Mouse (Mus musculus): ENCODE results near the gene Myom1.

Gene Myom1

GRCm38 (mm10) chr17:71002081-71002743, at the start of gene Myom1:
Gene Myom1 (plus strand): TSS chr17:71002633.
- peak; percentile 100 for DNase-seq

- DNase-seq, result peak; percentile 78 to 93
Measured at GRCm38 (mm10) chr17:70963546-70963945, 38.9 kb upstream of the Myom1 start.

- no peak for DNase-seq
Measured at GRCm38 (mm10) chr17:70965281-70965680, 37.2 kb upstream of the Myom1 start.

- DNase-seq, result no peak
Measured at GRCm38 (mm10) chr17:70966126-70966525, 36.3 kb upstream of the Myom1 start.

- DNase-seq, result no peak
Measured at GRCm38 (mm10) chr17:70967191-70967590, 35.2 kb upstream of the Myom1 start.

GRCm38 (mm10) chr17:70967646-70968045, 34.8 kb upstream of the Myom1 start:
- no peak for DNase-seq

- no peak for DNase-seq
Measured at GRCm38 (mm10) chr17:70968606-70969191, 33.7 kb upstream of the Myom1 start.

GRCm38 (mm10) chr17:70971206-70971605, 31.2 kb upstream of the Myom1 start:
- DNase-seq, result no peak

GRCm38 (mm10) chr17:70973398-70973797, 29.0 kb upstream of the Myom1 start:
- no peak for DNase-seq

GRCm38 (mm10) chr17:70974065-70974464, 28.4 kb upstream of the Myom1 start:
- peak in 1 of 2 experiments; percentile 35 for DNase-seq

- DNase-seq, result no peak
Measured at GRCm38 (mm10) chr17:70977799-70978198, 24.6 kb upstream of the Myom1 start.

GRCm38 (mm10) chr17:70979345-70980223, 22.8 kb upstream of the Myom1 start:
- DNase-seq, result peak; percentile 52 to 59

- peak in 1 of 2 experiments; percentile 30 for DNase-seq
Measured at GRCm38 (mm10) chr17:70985501-70986354, 16.7 kb upstream of the Myom1 start.

GRCm38 (mm10) chr17:70986355-70986740, 16.1 kb upstream of the Myom1 start:
- no peak for DNase-seq

- no peak for DNase-seq
Measured at GRCm38 (mm10) chr17:70986831-70987660, 15.4 kb upstream of the Myom1 start.

GRCm38 (mm10) chr17:70988337-70988767, 14.1 kb upstream of the Myom1 start:
- DNase-seq, result no peak

- no peak for DNase-seq
Measured at GRCm38 (mm10) chr17:70989430-70989829, 13.0 kb upstream of the Myom1 start.

- no peak for DNase-seq
Measured at GRCm38 (mm10) chr17:70989991-70990390, 12.4 kb upstream of the Myom1 start.

GRCm38 (mm10) chr17:70990403-70991303, 11.8 kb upstream of the Myom1 start:
- DNase-seq, result peak; percentile 92 to 95

Measured in lung, postnatal 4 days (tissue).